Mouse (Mus musculus): Measurements from ENCODE around the gene Hist1h2bp.

Gene Hist1h2bp

DNA sequence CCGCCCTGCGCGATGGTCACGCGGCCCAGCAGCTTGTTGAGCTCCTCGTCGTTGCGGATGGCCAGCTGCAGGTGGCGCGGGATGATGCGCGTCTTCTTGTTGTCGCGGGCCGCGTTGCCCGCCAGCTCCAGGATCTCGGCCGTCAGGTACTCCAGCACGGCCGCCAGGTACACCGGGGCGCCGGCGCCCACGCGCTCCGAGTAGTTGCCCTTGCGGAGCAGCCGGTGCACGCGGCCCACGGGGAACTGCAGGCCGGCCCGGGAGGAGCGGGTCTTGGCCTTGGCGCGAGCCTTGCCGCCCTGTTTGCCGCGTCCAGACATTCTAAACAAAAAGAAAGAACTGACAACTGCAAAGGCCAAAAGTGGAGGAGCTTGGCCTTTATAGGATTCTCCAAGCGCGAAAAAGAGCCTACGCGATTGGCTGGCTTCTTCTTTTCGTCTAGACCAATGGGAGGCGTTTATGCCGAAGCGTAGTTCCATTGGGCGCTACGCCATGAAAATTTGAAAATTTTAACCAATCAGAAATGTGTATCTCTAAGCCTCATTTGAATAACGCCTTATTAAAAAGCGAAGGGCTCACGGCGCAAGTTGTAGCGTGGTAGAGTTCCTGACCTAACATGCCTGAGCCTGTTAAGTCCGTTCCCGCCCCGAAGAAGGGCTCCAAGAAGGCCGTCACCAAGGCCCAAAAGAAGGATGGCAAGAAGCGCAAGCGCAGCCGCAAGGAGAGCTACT, at the start of gene Hist1h2bp, which contains the start of gene Hist1h2an:
Gene Hist1h2bp, plus strand, starts transcription at position 563 of the 731 bp plus-strand sequence.
Gene Hist1h2an, minus strand, starts transcription at position 320 of the 731 bp plus-strand sequence.
- peak; percentile 84 for DNase-seq

DNA sequence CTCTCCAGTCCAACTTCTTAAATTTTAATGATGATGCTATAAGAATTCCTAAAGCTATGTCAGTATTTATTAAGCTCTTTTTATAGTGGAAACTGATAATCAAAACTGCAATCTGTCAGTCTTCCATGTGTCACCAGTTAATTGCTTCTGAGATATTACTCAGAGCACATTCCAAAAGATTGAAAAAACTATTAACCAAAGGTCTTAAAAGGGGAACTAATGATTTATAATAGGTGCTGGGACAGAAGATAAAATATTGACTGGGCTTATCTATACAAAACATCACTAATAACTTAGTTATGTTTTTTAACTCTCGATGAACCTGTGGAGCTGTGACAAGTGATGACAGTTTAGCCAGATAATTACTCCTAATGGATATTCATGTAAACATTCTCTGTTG, 42.3 kb upstream of the Hist1h2bp start:
- DNase-seq: no peak

DNA sequence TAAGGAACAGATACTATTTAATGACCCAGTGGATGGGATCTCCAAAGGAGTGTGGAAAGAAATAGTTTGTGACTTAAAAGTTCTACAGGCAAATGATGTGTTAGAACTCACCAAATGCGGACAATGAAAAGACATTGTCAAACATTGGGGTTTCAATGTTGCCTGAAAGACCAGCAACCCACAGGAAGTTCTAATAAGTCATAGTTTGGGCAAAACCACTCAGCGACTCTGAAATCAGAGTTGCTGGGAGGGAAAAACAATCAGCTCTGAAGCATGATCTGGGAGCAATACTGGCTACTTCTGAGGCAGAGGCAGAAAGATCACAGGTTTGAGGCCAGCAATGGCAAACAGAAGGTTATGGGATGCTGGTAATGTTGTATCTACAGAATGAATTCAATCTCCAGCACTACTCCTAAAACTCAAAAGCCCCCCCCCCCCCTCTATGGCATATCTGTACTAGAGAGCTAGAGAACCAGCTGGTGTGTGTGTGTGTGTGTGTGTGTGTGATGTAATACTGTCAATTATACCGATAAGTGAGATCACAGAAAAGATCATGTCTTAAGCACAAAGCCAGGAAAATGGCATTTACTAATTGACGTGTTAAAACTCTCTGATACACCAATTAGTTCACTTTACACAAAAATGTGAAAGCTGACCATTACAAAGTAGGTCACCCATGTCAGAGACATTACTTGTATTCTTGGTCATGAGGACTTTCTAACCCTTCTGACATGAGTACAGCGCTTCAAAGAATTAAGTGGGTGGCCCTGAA, 37.7 kb upstream of the Hist1h2bp start:
- no peak for DNase-seq

GRCm38 (mm10) chr13:21750159-21751017, 36.9 kb upstream of the Hist1h2bp start, which contains the start of gene Hist1h4k:
TSS of gene Hist1h4k (minus strand) at chr13:21750505.
- DNase-seq: peak; percentile 98

GRCm38 (mm10) chr13:21751417-21751816, 35.8 kb upstream of the Hist1h2bp start:
- no peak for DNase-seq

DNA sequence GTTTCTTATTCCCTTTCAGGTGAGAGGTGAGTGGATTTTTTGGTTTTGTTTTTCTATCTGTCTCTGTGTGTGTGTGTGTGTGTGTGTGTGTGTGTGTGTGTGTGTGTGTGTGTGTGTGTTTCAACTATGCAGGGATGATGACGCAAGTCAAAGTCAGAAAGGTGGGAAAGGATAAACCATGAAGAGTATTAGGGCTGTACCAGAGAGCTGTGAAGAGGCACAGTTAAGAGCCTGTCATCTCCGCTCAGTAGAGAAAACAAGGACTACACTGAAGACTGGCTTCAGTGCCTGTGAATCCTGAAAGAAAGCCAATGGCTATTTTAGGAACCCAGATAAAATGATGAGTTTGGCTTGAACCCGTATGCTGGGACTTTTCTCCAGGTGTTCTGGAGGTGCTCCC, 35.4 kb upstream of the Hist1h2bp start:
- DNase-seq: no peak

- no peak for DNase-seq
Measured at GRCm38 (mm10) chr13:21752356-21752755, 34.9 kb upstream of the Hist1h2bp start.

DNA sequence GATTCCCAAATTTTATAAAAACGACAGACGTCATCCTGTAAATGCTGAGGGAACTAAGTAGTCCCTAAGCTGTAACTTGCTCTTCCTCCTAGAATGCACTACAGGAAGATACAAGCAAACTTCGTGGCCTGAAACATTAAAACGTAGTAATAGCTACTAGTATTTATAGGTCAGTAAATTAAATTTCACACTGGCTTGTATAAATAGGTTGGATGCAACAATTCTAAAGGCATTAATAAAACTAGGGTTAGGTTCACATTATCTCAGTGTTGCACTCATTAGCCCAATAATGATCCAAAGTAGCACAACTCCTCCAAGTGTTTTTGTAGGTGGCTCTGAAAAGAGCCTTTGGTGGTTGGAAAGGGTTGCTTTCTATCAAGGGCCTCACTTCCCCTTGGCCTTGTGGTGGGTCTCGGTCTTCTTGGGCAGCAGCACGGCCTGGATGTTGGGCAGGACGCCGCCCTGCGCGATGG, 34.2 kb upstream of the Hist1h2bp start:
- DNase-seq: no peak

GRCm38 (mm10) chr13:21753524-21754285, 33.6 kb upstream of the Hist1h2bp start, which contains the start of the genes Hist1h2ak and Hist1h2bn:
TSS of gene Hist1h2ak (minus strand) at chr13:21753827.
TSS of gene Hist1h2bn (plus strand) at chr13:21754123.
- peak; percentile 77 for DNase-seq

- peak; percentile 53 for DNase-seq
Measured at GRCm38 (mm10) chr13:21754294-21755001, 32.8 kb upstream of the Hist1h2bp start.

DNA sequence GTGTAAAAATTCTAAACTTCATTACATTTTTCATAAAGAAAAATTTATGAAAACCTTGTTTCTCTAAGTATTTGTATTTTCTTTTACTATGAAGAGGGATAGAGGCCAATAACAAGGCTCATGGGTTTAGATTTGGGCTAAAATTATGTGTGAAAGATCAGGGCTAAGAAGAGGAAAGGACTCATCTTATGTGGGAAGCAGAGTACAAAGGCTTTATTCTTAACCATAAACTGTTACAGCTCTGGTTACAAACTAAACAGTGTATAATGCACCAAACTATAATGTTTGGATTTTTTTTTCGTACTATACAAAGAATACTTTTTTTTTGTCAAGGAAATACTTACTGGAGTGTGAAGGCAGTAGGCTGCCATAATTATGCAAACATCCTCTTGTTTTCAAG, 31.6 kb upstream of the Hist1h2bp start:
- DNase-seq: no peak

GRCm38 (mm10) chr13:21778814-21779766, 8.2 kb upstream of the Hist1h2bp start:
- DNase-seq: peak; percentile 79

DNA sequence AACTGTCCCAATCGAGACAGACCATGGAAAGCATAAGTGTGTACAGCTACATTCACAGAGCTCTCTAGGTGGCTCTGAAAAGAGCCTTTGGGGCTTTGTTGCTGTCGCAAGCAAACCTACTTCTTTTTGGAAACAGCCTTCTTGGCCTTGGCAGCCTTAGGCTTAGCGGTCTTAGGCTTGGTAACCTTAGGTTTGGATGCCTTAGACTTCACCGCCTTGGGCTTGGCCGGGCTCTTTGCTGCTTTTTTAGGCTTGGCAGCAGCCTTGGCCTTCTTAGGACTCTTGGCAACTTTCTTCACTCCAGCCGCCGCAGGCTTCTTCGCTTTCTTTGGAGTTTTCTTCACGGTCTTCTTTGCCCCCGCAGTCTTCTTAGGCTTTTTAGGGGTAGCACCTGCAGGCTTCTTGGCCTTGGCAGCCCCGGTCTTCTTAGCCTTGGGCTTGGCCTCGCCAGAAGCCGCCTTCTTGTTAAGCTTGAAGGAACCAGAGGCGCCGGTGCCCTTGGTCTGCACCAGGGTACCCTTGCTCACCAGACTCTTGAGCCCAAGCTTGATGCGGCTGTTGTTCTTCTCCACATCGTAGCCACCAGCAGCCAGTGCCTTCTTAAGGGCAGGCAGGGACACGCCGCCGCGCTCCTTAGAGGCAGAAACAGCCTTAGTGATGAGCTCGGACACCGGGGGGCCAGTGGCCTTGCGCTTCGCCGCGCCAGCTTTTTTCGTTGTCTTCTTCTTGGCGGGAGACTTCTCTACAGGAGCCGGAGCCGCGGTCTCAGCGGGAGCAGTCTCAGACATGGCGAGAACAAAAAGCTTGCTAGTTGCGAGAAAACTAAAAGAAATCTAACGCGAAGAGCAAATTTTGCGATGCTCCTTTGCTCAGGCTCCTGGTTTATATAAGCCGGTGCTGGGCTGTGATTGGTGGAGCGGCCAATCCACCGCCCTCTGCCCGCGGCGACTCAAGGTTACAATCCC, 7.2 kb upstream of the Hist1h2bp start, which contains the start of gene Hist1h1b:
Gene Hist1h1b, minus strand, starts transcription at position 859 of the 965 bp plus-strand sequence.
- DNase-seq: peak; percentile 86

GRCm38 (mm10) chr13:21781021-21781555, 6.2 kb upstream of the Hist1h2bp start:
- DNase-seq: no peak

- DNase-seq: no peak
Measured at GRCm38 (mm10) chr13:21781639-21782038, 5.6 kb upstream of the Hist1h2bp start.

GRCm38 (mm10) chr13:21782361-21783254, 4.7 kb upstream of the Hist1h2bp start:
- peak; percentile 40 for DNase-seq

DNA sequence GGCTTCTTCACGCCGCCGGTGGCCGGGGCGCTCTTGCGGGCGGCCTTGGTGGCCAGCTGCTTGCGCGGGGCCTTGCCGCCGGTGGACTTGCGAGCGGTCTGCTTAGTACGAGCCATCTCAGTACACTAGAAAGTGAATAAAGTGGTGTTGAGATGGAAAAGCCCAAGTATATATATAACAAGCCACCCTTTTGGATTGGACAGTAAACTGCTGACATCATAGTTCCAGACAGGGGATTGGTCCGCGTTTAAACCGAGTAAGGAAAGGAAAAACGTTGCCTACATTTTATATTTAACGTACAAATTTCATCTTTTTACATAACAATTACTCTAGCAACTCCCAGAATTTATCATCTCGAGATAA, 4.0 kb upstream of the Hist1h2bp start, which contains the start of gene Hist1h3i:
Gene Hist1h3i, minus strand, starts transcription at position 116 of the 363 bp plus-strand sequence.
- peak; percentile 71 for DNase-seq
